Mouse (Mus musculus) brain, embryonic 14.5 days (tissue): ENCODE results near the gene Cyp4f40.

ENCODE experiments used
- CTCF ChIP-seq: fragments of 200-500 bp; IDR thresholded peaks from 2 replicates; pipeline ENCODE4 v1.5.1; 2012; ENCODE audit warnings: inconsistent platforms, mild to moderate bottlenecking, moderate library complexity, borderline replicate concordance; ENCODE audit not compliant: insufficient read depth, insufficient read length; ENCODE audit errors: extremely low read depth
- POLR2A ChIP-seq: fragments of 200-500 bp; IDR thresholded peaks from 2 replicates; pipeline ENCODE4 v1.6.1; 2012; ENCODE audit warnings: mild to moderate bottlenecking, inconsistent platforms, borderline replicate concordance; ENCODE audit not compliant: poor library complexity, insufficient read depth, insufficient read length, severe bottlenecking; ENCODE audit errors: extremely low read depth

GRCm38 (mm10) chr17:32634972-32635314 is 23.8 kb upstream of the Cyp4f40 start:
- TF ChIP-seq CTCF: peak; percentile 94
- no peak for TF ChIP-seq POLR2A
